Mouse (Mus musculus) ES-E14 (cell line): ENCODE measurements around the gene Gm9573.

Experiments used
- CHD2 ChIP-seq: IDR thresholded peaks from 2 replicates; pipeline ENCODE4 v1.6.1; 2014; ENCODE audit warnings: mild to moderate bottlenecking, low read depth, low read length, inconsistent platforms
- HCFC1 ChIP-seq: IDR thresholded peaks from 2 replicates; pipeline ENCODE4 v1.6.1; 2012; ENCODE audit warnings: low read length, inconsistent platforms, borderline replicate concordance; ENCODE audit not compliant: insufficient read depth
- MAFK ChIP-seq: IDR thresholded peaks from 2 replicates; pipeline ENCODE4 v1.6.1; 2014; ENCODE audit warnings: mild to moderate bottlenecking, low read depth, low read length, inconsistent platforms; ENCODE audit not compliant: insufficient read depth
- ZC3H11A ChIP-seq: IDR thresholded peaks from 2 replicates; pipeline ENCODE4 v1.6.1; 2012; ENCODE audit warnings: low read depth, mild to moderate bottlenecking, inconsistent platforms, low read length, borderline replicate concordance

GRCm38 (mm10) chr17:35597399-35597798, 29.0 kb downstream of the Gm9573 start:
- no peak for TF ChIP-seq HCFC1
- no peak for TF ChIP-seq ZC3H11A
- no peak for TF ChIP-seq CHD2
- no peak for TF ChIP-seq MAFK
